Mouse (Mus musculus) CD4-positive, CD25-positive, alpha-beta regulatory T cell, adult 2 months (primary cell): Measurements from ENCODE around the gene 2410131K14Rik.

Source experiments
- DNase-seq: peaks from one replicate; pipeline ENCODE4 v3.0.0-alpha.2; 2012; ENCODE audit warnings: low read depth, low spot score

The 2410131K14Rik gene

DNA sequence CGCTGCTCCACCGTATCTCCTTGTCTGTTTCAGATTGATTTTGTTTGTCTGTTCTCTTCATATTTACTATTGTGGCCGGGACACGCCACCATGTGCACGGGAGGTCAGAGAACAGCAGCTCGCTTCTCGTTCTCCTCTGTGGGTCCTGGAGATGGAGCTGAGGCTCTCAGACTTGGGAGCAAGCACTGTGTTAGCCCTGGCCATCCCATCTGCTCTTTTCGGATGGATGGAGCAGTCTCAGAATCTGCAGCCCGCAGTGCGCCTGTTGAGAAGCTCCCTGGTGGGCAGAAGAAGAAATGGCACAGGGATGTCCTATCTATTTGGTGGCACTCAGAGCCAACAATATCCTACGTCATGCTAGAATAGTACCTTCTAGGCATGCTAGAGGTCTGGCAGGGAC lies 15.6 kb downstream of the 2410131K14Rik start:
- DNase-seq, result no peak

DNA sequence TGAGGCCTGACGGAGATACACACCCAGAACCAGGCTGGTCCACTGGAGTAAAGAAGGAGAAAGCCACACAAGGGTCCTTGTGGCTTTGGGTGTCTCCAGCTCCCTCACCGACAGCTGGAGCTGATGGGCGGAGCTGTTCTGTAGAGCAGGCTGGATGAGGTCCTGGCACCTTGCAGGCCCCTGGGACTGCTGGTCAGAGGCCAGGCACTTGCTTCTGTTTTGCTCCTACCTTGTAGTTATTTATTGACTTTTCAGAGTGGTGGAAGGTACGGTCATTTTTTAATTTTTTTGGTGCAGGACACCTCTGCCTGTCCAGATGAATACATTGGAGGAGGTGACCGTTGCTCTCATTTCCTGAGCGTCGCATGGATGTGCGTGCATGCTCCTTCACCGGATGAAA lies 16.2 kb downstream of the 2410131K14Rik start:
- no peak for DNase-seq

DNA sequence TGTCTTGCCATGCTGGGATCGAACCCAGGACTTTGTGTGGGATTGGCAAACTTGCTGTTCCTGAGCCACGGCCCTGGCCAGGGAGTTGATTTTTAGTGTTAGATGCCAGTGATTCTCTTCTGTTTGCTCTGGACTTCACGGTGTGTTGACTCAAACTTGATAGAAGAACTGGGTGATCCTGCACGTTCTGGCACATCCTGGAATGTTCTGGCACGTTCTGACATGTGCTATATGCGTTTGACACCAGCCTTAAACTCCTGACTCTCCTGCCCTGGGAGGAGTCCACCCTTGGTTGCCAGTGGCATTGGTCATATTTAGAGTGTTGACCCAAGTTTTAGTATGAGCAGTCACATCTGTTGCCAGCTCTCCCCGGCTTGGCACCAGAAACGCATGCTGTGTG lies 17.4 kb downstream of the 2410131K14Rik start:
- no peak for DNase-seq

DNA sequence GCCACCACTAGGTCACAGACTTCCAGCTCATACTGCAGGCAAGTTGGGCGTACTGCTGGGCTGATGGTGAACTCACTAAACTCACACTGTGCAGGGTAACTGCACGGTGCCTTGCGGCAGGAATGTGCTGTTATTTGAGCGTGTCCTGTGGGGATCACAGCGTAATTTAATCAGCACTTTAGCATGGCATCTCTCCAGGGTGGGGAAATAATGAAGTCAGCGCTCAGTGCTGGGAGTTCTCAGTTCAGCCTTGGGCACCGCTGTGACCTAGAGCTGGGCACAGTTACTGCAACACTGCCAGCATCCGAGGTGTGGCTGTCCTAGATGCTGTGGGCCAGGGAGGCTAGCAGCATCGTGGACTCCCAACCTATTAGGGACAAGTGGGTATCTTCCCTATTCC lies 19.3 kb downstream of the 2410131K14Rik start:
- no peak for DNase-seq

DNA sequence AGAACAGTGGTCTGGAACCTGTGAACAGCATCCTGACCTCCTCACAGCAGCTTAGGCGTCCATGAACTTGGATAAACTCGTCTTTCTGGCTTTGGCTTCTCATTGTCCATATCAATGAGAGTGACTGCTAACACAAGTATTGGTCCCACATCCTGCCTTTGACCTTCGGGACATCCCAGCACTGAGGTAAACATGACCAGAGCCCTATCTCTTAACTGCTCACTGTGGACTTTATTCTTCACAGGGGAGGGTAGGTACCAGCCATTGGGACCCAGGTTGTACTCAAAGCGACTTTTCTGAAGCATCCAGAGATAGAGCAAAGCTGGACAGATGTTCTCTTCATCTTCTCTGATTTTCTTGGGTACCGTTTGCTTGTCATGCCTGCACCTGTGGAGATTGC lies 20.3 kb downstream of the 2410131K14Rik start:
- no peak for DNase-seq

DNA sequence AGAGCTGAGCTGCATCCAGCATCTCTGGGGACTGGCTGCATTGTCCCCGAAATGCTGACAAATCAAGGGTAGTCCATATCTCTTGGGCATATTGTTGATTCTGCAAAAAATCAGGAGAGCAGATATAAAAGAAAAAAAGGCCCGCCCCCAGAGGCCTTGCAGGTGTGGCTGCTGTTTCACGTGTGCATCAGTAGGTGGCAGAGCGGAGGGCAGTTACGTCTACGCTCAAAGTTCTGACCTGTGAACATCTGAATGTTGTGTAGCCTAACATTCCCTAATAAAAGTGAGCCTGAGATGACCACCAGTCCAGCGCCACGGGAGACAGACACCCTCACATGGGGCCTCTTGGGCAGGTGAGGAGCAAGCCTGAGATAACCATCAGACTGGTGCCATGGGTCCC lies 21.3 kb downstream of the 2410131K14Rik start:
- DNase-seq, result peak; percentile 52

DNA sequence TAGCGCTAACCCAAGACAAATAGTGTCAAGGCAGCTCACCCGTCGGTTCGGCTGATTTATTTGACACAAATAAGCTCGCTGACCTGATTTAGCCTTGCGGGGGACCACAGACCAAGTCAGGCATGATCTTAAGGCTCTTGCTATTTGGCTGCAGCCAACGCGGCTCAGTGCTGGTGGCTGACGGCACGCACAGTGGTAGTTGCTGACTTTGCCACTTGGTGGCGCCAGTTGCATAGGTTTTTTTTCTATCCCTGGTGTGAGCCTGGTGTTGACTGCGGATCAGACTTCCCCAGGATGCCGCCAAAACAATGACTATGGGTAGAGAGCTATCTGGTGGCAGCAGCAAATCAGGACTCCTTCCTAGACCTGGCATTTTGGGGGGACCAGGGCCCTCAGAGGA lies 24.0 kb downstream of the 2410131K14Rik start:
- DNase-seq, result peak; percentile 82

DNA sequence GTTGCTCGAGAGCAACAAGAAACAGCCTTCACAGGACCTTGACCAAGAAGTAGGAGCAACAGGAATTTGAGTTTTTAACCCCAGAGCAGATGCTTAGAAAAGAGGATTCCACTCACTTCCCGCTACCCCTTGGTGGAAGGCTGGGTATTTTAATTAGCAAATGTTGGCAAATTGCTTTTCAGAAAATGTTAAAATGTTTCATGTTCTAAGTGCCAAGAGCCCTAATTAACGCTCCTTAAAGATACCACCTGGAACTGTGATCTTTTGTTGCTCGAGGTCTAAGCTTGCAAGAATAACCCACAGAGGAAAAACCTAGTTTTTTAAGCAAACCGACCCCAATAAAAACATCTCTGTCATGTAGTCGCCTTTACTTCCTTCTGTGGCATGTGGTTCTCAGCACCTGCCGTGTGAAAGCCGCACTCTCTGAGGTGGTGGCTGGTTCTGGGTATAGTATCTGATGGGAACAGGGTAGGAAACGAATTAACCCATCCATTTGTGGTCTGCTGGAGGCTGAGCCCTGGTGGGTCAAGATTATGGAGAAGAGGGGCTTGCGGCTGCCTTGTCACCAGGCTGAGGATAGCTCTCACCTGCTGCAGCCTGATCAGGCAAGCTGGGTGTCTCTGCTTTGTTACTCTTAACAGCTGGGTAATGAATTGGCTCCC lies 26.6 kb downstream of the 2410131K14Rik start:
- DNase-seq, result no peak

DNA sequence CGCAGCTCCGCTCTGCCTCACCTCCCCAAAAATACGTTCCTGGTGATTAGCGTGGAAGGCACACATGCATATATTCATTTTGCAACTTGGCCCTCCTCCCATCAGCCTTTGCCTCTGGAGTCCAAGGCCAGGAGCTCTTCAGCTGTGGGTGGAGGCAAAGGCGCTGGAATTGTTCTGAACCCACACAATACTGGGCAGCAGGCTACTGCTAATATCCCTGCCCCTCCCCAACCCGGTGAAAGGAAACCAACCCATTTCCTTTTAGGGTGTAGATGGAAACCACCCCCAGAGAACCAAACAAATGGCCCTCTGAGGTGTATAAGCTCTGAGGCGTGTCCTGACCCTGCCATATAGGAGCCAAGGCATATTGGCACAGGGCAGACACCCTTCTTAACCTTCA lies 28.4 kb downstream of the 2410131K14Rik start:
- no peak for DNase-seq

DNA sequence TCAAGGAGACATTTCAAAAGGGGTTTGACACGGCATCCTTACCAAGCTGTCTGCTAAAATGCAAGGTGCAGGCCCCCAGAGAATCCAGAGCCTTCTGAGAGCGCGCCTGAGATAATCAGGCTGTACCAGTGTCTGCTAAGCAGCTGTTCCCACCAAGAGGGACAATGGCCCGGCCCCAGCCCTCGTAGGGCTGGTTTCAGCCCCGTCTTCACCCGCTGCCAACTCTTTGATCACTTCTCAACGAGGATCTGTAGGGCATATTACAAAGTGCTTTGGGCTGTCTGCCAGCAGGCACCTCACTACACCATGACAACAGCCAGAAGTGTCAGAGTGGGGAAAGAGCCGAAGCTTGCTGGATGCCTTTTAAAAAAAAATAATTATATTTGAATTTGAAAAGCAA lies 29.5 kb downstream of the 2410131K14Rik start:
- no peak for DNase-seq

DNA sequence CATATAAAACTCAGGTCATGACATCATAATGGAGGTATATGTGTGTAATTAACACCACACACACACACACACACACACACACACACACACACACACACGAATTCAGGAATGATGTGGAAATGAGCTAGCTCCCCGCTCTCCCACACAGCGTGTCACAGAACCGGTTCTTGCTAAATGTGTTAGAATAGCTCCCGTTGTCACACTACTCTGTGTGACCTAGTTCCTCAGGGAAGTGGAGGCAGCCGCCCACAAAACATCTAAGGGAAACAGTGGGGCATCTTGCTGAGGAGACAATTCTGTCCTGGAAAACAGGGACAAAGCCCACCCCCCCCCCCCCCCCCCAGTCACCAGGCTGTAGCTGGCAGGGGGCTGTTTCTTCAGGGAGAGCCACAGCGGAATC lies 31.3 kb downstream of the 2410131K14Rik start:
- no peak for DNase-seq

DNA sequence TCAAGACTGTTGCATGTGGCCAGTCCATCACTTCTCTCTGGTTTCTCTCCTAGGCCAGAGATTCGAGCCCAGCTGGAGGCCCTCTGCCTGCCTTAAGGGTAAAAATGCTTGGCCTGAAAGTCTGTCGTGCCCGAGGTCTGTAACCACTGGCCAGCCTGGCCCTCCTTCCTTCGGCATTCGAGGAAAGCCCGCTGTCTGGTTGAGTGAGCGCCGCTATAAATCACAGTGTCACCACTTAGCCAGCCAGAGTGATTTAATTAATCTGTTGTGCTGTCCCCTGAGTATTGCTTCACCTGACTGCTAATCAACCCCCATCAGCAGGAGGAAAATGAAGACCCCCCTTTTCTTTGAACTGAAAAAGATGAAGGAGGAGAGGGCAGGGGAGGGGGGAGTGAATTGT lies 31.7 kb downstream of the 2410131K14Rik start:
- DNase-seq, result no peak

DNA sequence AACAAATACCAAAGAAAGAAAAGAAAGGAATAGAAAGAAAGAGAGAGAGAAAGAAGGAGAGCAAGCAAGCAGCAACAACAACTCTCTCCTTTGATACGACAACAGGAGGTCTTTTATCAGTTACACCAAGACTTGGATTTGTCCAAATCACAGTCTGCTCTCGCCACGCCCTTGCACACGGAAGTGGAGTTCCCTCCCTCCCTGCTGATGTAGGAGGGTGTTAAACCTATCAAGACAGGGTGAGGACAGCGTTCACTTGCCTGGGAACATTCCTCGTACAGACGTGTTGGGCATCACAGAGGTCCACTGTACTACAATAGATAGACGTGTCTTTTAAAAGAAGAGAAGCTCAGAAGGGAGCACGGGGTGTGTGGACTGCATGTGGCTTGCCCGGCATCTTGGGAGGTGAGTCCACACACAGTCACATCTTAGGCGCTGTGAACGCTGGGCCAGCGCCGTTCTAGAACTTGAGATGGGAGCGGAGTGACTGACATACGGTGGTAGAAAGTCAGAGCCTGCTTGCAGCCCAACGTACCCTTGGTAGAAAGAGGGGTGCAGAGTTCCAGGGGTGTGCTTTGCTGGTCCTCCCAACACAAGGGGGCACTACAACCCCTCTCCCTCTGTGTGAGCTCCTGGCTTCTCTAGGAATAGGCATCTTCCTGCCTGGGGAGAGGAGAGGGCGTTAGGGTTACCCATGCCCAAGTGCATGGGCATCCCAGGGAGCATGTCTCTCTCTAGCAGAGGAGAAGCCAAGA lies 32.9 kb downstream of the 2410131K14Rik start:
- no peak for DNase-seq

DNA sequence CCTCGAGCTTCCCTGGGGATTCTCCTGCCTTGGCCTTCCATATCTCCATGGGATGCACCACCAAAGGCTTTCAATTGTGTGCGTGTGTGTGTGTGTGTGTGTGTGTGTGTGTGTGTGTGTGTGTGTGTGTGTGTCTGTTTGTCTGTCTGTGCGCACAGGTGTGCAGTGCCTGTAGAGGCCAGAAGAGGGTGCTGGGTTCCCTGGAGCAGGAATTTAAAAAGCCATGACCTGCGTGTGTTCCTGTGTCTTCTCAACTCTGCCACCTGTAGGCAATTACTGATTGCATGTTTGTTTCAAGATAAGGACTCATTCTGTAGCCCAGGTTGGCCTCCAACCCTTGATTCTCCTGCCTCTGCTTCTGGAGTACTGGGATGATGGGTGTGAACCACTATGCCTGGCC lies 46.4 kb downstream of the 2410131K14Rik start:
- no peak for DNase-seq

DNA sequence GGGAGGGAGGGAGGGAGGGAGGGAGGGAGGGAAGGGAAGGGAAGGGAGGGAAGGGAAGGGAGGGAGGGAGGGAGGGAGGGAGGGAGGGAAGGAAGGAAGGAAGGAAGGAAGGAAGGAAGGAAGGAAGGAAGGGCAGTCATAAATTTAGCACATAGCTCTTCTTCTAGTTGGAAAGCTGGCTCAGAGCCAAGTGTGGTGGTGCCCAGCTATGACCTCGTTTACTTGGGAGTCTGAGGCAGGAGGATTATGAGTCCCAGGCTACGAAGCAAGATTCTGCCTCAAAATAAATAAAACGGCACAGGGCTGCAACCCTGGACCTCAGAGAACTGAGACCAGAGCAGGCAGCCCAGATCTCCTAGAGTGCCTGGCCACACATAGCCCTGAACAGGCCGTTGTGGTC lies 47.4 kb downstream of the 2410131K14Rik start:
- DNase-seq, result no peak

DNA sequence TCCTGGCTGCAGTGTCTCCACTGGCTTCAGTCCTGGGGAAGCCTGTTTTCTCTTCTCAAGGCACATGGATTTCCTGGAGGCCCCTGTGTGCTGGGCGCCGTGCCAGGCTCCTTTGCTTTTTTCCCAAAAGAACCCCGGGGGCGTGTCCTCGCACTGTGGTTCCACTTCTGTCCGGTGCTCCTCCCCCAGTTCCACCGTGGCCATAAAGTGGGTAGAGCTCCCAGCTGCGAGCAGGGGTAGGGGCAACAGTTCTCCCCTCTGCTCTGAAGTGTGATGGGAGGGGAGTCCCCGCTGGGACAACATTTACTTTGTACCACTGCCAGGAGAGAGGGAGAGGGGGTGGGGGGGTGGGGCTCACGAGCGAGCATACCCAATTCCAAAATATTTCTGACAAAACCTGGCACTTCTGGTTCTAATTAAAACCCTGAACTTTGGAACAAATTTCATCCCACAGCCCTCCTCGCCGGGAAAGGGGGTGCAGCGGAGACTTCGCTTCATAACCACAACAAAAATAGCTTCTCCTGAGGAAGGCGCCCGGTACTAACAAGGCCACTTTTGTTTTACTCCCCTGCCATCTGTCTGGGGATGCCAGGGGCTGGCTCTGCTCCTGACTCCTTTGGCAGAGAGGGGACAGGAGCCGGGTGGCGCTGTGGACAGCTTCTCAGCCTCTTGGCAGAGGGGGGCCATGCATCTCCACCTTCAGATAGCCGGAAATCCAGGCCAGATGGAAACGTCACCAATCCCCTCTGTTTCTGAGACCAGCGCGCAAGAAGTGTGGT lies 49.2 kb downstream of the 2410131K14Rik start:
- no peak for DNase-seq

DNA sequence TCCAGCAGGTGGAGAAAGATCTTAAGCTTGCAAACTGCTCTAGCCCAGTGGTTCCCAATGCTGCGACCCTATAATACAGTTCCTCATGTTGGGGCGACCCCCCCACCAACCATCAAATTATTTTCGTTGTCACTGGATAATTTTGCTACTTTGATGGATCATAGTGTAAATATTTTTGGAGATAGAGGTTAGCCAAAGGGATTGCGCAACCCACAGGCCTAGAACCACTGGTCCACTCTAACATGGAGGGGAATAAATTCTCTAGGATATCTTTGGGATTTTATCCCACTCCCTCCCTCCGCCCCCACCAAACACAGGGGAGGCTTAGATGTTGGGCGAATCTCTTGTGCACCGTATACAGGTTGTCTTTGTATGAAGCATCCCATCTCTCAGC lies 49.8 kb downstream of the 2410131K14Rik start:
- DNase-seq, result no peak

DNA sequence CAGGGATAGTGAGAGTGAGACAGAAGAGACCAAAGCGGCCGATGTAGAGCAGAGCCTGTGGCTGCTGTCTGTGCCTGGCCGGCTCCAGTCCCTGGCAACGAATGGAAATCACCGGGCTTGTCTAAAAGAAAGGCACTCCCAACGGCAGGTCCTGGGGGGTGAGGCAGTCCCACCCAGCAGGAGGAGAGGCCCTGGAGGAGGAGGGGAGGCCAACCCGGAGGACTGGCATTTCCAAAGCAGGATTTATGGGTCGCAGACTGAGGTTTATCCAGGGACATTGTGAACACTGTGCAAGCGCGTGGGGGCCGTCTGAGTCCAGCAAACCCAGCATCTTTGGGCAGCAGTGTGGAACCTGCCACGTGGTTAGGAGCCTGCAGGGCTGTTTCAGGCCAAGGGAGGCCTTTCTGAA lies 52.3 kb downstream of the 2410131K14Rik start:
- DNase-seq, result no peak

DNA sequence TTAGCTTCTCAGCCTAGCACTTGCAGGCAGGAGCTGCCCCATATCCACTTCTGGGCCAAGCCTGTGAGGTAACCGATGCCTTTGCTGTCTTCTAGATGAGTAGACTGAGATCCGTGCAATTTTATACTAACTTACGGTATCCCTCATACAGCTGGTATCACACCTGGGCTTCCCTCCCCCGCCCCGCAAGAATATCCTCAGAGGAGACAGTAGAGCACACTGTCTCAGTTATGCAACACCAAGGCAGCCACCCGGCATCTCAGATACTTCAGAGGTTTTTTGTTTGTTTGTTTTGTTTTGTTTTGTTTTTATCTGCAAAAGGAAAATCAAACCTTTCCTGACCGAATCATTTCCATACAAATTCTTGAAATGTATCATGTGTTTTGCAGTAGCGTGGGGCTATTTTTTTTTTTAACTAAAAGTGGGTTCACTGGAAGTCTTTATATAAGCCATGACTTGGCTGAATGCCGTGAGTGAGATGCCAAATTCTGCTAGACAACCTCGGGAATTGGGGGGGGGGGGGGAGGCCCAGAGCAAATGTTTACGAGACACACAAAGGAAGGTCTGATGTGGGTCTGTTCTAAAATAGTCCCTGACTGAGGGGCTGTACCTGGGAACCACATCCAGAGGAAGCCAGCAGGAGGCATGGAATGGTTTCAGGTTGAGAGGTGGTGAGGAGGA lies 54.8 kb downstream of the 2410131K14Rik start:
- no peak for DNase-seq

DNA sequence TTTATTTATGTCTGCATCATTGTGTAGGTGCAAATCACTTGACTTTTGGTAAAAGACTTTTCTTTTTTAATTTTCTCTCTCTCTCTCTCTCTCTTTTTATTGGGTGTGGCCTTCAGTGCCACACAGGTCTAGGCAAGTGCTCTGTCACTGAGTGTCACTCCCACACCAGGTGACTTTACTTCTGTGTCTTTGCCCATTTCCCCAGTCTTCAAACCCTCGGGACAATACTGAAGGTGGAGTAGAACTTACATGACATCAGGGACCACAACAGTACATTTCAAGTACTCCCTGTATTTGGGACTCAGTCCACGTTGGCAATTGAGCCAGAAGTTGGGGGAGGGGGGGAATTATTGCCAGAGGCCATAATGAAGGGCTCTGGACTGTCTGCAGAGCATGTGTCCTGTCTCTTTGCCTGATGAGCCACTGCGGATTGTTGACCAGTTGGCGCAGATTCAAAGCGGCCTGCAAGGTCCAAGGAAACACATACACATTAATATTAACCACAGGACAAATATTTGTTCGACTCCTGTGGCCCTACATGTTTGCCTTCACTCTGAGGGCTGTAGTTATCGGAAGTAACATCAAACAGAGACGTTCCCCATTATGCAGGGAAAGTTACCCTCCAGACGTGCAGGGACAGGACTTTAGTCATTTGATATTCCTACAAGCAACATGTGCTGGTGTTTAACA lies 57.6 kb downstream of the 2410131K14Rik start:
- DNase-seq, result no peak

DNA sequence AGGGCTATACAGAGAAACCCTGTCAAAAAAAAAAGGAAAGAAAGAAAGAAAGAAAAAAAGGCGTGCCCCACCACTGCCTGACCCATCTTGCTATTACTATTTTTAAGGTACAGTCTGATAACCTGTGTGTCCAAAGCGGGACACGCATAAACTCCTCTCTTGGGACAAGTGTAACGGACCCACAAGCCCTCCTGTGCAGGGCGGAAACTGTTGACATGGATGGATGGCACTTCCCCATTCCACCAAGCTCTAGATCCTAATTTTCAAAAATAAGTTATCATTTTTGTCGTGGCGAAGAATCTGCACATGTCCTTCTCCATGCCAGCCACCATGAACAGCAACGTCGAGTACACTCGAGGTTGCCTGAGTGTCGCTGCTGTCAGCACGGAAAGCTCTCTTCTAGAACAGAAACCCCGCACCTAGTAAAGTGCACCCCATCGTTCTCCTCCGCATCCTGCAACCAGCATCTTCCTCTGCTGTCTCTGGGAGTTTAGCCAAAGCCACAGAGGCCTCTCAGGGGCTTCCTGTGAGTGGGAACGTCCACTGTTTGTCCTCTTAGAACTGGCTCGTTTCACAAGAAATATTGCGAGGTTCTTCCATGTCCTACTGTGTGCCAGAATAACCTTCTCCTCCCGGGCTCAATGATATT lies 60.1 kb downstream of the 2410131K14Rik start:
- no peak for DNase-seq
